Mouse (Mus musculus): ENCODE data around the gene Wdr70.

- no peak for TF ChIP-seq CTCF (IDR thresholded peaks at IDR 0.05; ENCODE audit: control insufficient read depth, insufficient read depth, insufficient read length)
- peak; percentile 90 for TF ChIP-seq MAX (IDR thresholded peaks at IDR 0.05)
- TF ChIP-seq MYOG (IDR thresholded peaks at IDR 0.05; ENCODE audit: control insufficient read depth, extremely low read depth, insufficient read length) = no peak
- TF ChIP-seq CEBPB (IDR thresholded peaks at IDR 0.05; ENCODE audit: low read depth) = peak; percentile 70
Observed at GRCm38 (mm10) chr15:7891547-7892282, 207.3 kb downstream of the Wdr70 start.
